Mouse (Mus musculus) spleen, adult 2 months (tissue): ENCODE data around the gene Spag9.

ENCODE experiments used
- CTCF ChIP-seq: fragments of 200-500 bp; IDR thresholded peaks from 2 replicates; pipeline ENCODE4 v1.5.1; 2011; ENCODE audit warnings: mild to moderate bottlenecking, inconsistent platforms; ENCODE audit not compliant: insufficient read depth, insufficient read length, insufficient replicate concordance; ENCODE audit errors: extremely low read depth
- POLR2A ChIP-seq: fragments of 200-500 bp; IDR thresholded peaks from 2 replicates; pipeline ENCODE4 v1.6.1; 2011; ENCODE audit warnings: low read depth, low read length, inconsistent platforms

- no peak for TF ChIP-seq CTCF
- no peak for TF ChIP-seq POLR2A
Observed at GRCm38 (mm10) chr11:94003346-94003745, 7.5 kb downstream of the Spag9 start.
